Mouse (Mus musculus): ENCODE results near the gene Trp73.

The Trp73 gene

GRCm38 (mm10) chr4:154140182-154140212 lies at the start of gene Trp73:
TSS of gene Trp73 (minus strand) at chr4:154140208.
- DNase-seq (ENCODE audit: low spot score) = no peak

- DNase-seq (ENCODE audit: low spot score) = no peak
Observed at GRCm38 (mm10) chr4:154188948-154189347, 48.9 kb upstream of the Trp73 start.

GRCm38 (mm10) chr4:154186002-154186537 lies 46.1 kb upstream of the Trp73 start:
- no peak for DNase-seq (ENCODE audit: low spot score)

GRCm38 (mm10) chr4:154185001-154185400 lies 45.0 kb upstream of the Trp73 start:
- DNase-seq (ENCODE audit: low spot score) = no peak

- no peak for DNase-seq (ENCODE audit: low spot score)
Observed at GRCm38 (mm10) chr4:154183566-154183965, 43.6 kb upstream of the Trp73 start.

- no peak for DNase-seq (ENCODE audit: low spot score)
Observed at GRCm38 (mm10) chr4:154181001-154181400, 41.0 kb upstream of the Trp73 start.

GRCm38 (mm10) chr4:154177257-154177656 lies 37.2 kb upstream of the Trp73 start:
- no peak for DNase-seq (ENCODE audit: low spot score)

GRCm38 (mm10) chr4:154171931-154172604 lies 32.1 kb upstream of the Trp73 start:
- DNase-seq (ENCODE audit: low spot score) = no peak

GRCm38 (mm10) chr4:154171151-154171930 lies 31.3 kb upstream of the Trp73 start:
- DNase-seq (ENCODE audit: low spot score) = no peak

GRCm38 (mm10) chr4:154170506-154171150 lies 30.6 kb upstream of the Trp73 start, which contains the start of gene Megf6:
TSS of gene Megf6 (plus strand) at chr4:154170730.
- DNase-seq (ENCODE audit: low spot score) = no peak

- DNase-seq (ENCODE audit: low spot score) = no peak
Observed at GRCm38 (mm10) chr4:154170021-154170420, 30.0 kb upstream of the Trp73 start.

- peak; percentile 65 for DNase-seq (ENCODE audit: low spot score)
Observed at GRCm38 (mm10) chr4:154167053-154167452, 27.0 kb upstream of the Trp73 start.

- DNase-seq (ENCODE audit: low spot score) = no peak
Observed at GRCm38 (mm10) chr4:154163296-154163695, 23.3 kb upstream of the Trp73 start.

- DNase-seq (ENCODE audit: low spot score) = peak; percentile 85
Observed at GRCm38 (mm10) chr4:154160538-154161390, 20.8 kb upstream of the Trp73 start, which contains the start of gene Tprgl. TSS of gene Tprgl (minus strand) at chr4:154160666.

- DNase-seq (ENCODE audit: low spot score) = no peak
Observed at GRCm38 (mm10) chr4:154159961-154160537, 20.0 kb upstream of the Trp73 start.

GRCm38 (mm10) chr4:154159002-154159401 lies 19.0 kb upstream of the Trp73 start:
- no peak for DNase-seq (ENCODE audit: low spot score)

- no peak for DNase-seq (ENCODE audit: low spot score)
Observed at GRCm38 (mm10) chr4:154157970-154158662, 18.1 kb upstream of the Trp73 start.

- no peak for DNase-seq (ENCODE audit: low spot score)
Observed at GRCm38 (mm10) chr4:154156050-154156449, 16.0 kb upstream of the Trp73 start.

GRCm38 (mm10) chr4:154154104-154154503 lies 14.1 kb upstream of the Trp73 start:
- DNase-seq (ENCODE audit: low spot score) = no peak

- DNase-seq (ENCODE audit: low spot score) = no peak
Observed at GRCm38 (mm10) chr4:154146342-154146741, 6.3 kb upstream of the Trp73 start.

GRCm38 (mm10) chr4:154144712-154145111 lies 4.7 kb upstream of the Trp73 start:
- DNase-seq (ENCODE audit: low spot score) = no peak
